Mouse (Mus musculus) heart, adult 2 months (tissue): ENCODE measurements around the gene Rnf11. TPM values are rescaled to one million over a fixed set of nuclear protein-coding genes. Genes with fewer than 3 reads are reported as not detected.

ENCODE experiments used
- DNase-seq, 2 experiments: peaks; one replicate each; pipeline ENCODE4 v3.0.0; 2021
- H3K27ac ChIP-seq: fragments of 200-600 bp; 2 replicates; pipeline ENCODE4 v1.8.1; 2022
- H3K27me3 ChIP-seq: fragments of 200-500 bp; 2 replicates; pipeline ENCODE4 v1.6.1; 2012; ENCODE audit warnings: mild to moderate bottlenecking, low read length, inconsistent platforms, mixed read lengths; ENCODE audit not compliant: control insufficient read depth, insufficient read depth
- H3K36me3 ChIP-seq: fragments of 200-500 bp; 2 replicates; pipeline ENCODE4 v1.6.1; 2012; ENCODE audit warnings: low read length, inconsistent platforms; ENCODE audit not compliant: control insufficient read depth, insufficient read depth
- H3K4me1 ChIP-seq: fragments of 200-500 bp; 2 replicates; pipeline ENCODE4 v1.6.1; 2011; ENCODE audit warnings: low read length; ENCODE audit not compliant: control insufficient read depth, insufficient read depth
- H3K4me3 ChIP-seq: fragments of 200-600 bp; 2 replicates; pipeline ENCODE4 v1.8.1; 2022
- H3K79me2 ChIP-seq: fragments of 200-500 bp; replicated peaks from 2 replicates; pipeline ENCODE4 v1.6.1; 2012; ENCODE audit warnings: mild to moderate bottlenecking, inconsistent platforms, low read length, moderate library complexity, mixed read lengths; ENCODE audit not compliant: control insufficient read depth, insufficient read depth
- H3K9ac ChIP-seq: fragments of 200-500 bp; 2 replicates; pipeline ENCODE4 v1.6.1; 2012; ENCODE audit warnings: low read depth, mild to moderate bottlenecking, control low read depth, inconsistent platforms, low read length, mixed read lengths
- CTCF ChIP-seq: fragments of 200-600 bp; IDR thresholded peaks from 2 replicates; pipeline ENCODE4 v1.8.1; 2022; ENCODE audit warnings: antibody characterized with exemption, mild to moderate bottlenecking, moderate library complexity
- EP300 ChIP-seq: fragments of 200-500 bp; IDR thresholded peaks from 2 replicates; pipeline ENCODE4 v1.6.1; 2011; ENCODE audit warnings: low read depth, low read length, control low read depth; ENCODE audit not compliant: insufficient read depth
- POLR2A ChIP-seq: fragments of 200-500 bp; IDR thresholded peaks from 2 replicates; pipeline ENCODE4 v1.6.1; 2011; ENCODE audit warnings: mild to moderate bottlenecking, low read depth, low read length, control low read depth; ENCODE audit not compliant: insufficient read depth
- WGBS: fragments of 180-500 bp; shearing (Covaris S2); methylation state at CpG from one replicate; pipeline ENCODE4 v1.1.7; 2018; 5-methylcytosine and 5-hydroxymethylcytosine counted together
- intact Hi-C: fragments of 180-260 bp; cut with DNase I; formaldehyde crosslinking; loops from one replicate; pipeline ENCODE4 v1.15.1; 2025
- polyA plus RNA-seq: library from polyadenylated mRNA; depleted of rRNA; stranded (reverse); fragments of >200 nt; gene quantifications from 2 replicates; pipeline ENCODE4 v1.2.3, GENCODE M21; 2012
- total RNA-seq, 2 experiments: library from RNA; stranded (reverse); gene quantifications; 2 replicates each; pipeline ENCODE4 v1.2.3; 2021

The Rnf11 gene
- total and polyA plus RNA-seq, 3 experiments = 40.5 to 112 (median 109) TPM

GRCm38 (mm10) chr4:109419017-109419416 lies 65.5 kb downstream of the Rnf11 start:
- 34% methylated on average over 3 of the region's 3 CpGs for WGBS
- Histone ChIP-seq H3K27me3 (no peaks in the 10 kb centered on the region), H3K4me3 (no peak overlapping the region), H3K36me3 (no peaks in the 10 kb centered on the region), H3K79me2 (no peaks in the 10 kb centered on the region), H3K9ac (no peak overlapping the region), H3K27ac (no peak overlapping the region), H3K4me1 (no peaks in the 10 kb centered on the region)
- TF ChIP-seq CTCF (no peak), EP300 (no peak), POLR2A (no peak)
- no peak for DNase-seq
- intact Hi-C loops = no loop called here

- WGBS = 84% methylated on average over 1 of the region's 1 CpGs
- TF ChIP-seq CTCF = no peak
- no peak for TF ChIP-seq POLR2A
- no peak for TF ChIP-seq EP300
- intact Hi-C loops = no loop called here
Observed at GRCm38 (mm10) chr4:109417998-109418397, 66.5 kb downstream of the Rnf11 start.

GRCm38 (mm10) chr4:109412233-109412632 lies 72.3 kb downstream of the Rnf11 start:
- H3K4me1 ChIP-seq = no peaks in the 10 kb centered on the region
- whole genome bisulfite sequencing = 83% methylated on average over 5 of the region's 5 CpGs
- no peak for DNase-seq
- H3K4me3 ChIP-seq = no peak overlapping the region
- H3K9ac ChIP-seq = no peak overlapping the region
- no peaks in the 10 kb centered on the region for H3K36me3 ChIP-seq
- no peak for TF ChIP-seq EP300
- TF ChIP-seq CTCF = no peak
- TF ChIP-seq POLR2A = no peak
- intact Hi-C loops = no loop called here
- H3K79me2 ChIP-seq = no peaks in the 10 kb centered on the region
- no peaks in the 10 kb centered on the region for H3K27me3 ChIP-seq
- H3K27ac ChIP-seq = no peak overlapping the region

More at GRCm38 (mm10) chr4:109417998-109418397, 66.5 kb downstream of the Rnf11 start:
- Histone ChIP-seq H3K27ac (no peak overlapping the region), H3K4me1 (no peaks in the 10 kb centered on the region), H3K27me3 (no peaks in the 10 kb centered on the region), H3K79me2 (no peaks in the 10 kb centered on the region), H3K4me3 (no peak overlapping the region), H3K36me3 (no peaks in the 10 kb centered on the region), H3K9ac (no peak overlapping the region)
- no peak for DNase-seq

GRCm38 (mm10) chr4:109411377-109411967 lies 73.1 kb downstream of the Rnf11 start:
- H3K27me3 ChIP-seq = no peaks in the 10 kb centered on the region
- no peak overlapping the region for H3K9ac ChIP-seq
- intact Hi-C loops = no loop called here
- WGBS = 93% methylated on average over 6 of the region's 6 CpGs
- H3K4me3 ChIP-seq = no peak overlapping the region
- H3K4me1 ChIP-seq = no peaks in the 10 kb centered on the region
- H3K27ac ChIP-seq = no peak overlapping the region
- no peaks in the 10 kb centered on the region for H3K36me3 ChIP-seq
- TF ChIP-seq EP300 = no peak
- TF ChIP-seq POLR2A = no peak
- TF ChIP-seq CTCF = no peak
- no peak for DNase-seq
- H3K79me2 ChIP-seq = no peaks in the 10 kb centered on the region

- no peak overlapping the region for H3K4me3 ChIP-seq
- intact Hi-C loops = no loop called here
- 45% methylated on average over 9 of the region's 9 CpGs for WGBS
- no peaks in the 10 kb centered on the region for H3K79me2 ChIP-seq
- H3K27me3 ChIP-seq = no peaks in the 10 kb centered on the region
- H3K27ac ChIP-seq = no peak overlapping the region
- H3K4me1 ChIP-seq = peaks cover 2% of the 10 kb centered on the region
- no peaks in the 10 kb centered on the region for H3K36me3 ChIP-seq
- TF ChIP-seq CTCF (no peak), POLR2A (no peak), EP300 (no peak)
- no peak for DNase-seq
- H3K9ac ChIP-seq = no peak overlapping the region
Observed at GRCm38 (mm10) chr4:109410681-109411376, 73.7 kb downstream of the Rnf11 start.
